Mouse (Mus musculus) hindbrain, embryonic 10.5 days (tissue): Measurements from ENCODE around the gene Romo1. TPM values are rescaled to one million over a fixed set of nuclear protein-coding genes. Genes with fewer than 3 reads are reported as not detected.
A peak's percentile ranks its signal among the peaks of the same experiment; 100 is the strongest.
"Not testable (repeated sequence)": the region's sequence is repeated elsewhere in the genome, so short reads cannot be mapped to it uniquely, and the experiment has no call there.

ENCODE experiments used
- DNase-seq: peaks from one replicate; pipeline ENCODE4 v3.0.0-alpha.2; 2017; ENCODE audit warnings: low spot score
- H3K27ac ChIP-seq: fragments of 300-500 bp; sonication (generic); 2 replicates; pipeline ENCODE4 v1.5.1; 2016; ENCODE audit warnings: mild to moderate bottlenecking, moderate library complexity
- H3K27me3 ChIP-seq: fragments of 300-500 bp; sonication (generic); 2 replicates; pipeline ENCODE4 v1.6.1; 2016; ENCODE audit warnings: mild to moderate bottlenecking; ENCODE audit not compliant: poor library complexity, insufficient read depth, severe bottlenecking
- H3K36me3 ChIP-seq: fragments of 300-500 bp; sonication (generic); 2 replicates; pipeline ENCODE4 v1.6.1; 2016; ENCODE audit warnings: mild to moderate bottlenecking, moderate library complexity
- H3K4me1 ChIP-seq: fragments of 300-500 bp; sonication (generic); replicated peaks from 2 replicates; pipeline ENCODE4 v1.6.1; 2016; ENCODE audit warnings: mild to moderate bottlenecking
- H3K4me3 ChIP-seq: fragments of 300-500 bp; sonication (generic); 2 replicates; pipeline ENCODE4 v1.5.1; 2016; ENCODE audit warnings: mild to moderate bottlenecking, moderate library complexity
- H3K9me3 ChIP-seq: fragments of 300-500 bp; sonication (generic); 2 replicates; pipeline ENCODE4 v1.6.1; 2016; ENCODE audit warnings: mild to moderate bottlenecking, moderate library complexity
- WGBS: fragments of 180-500 bp; shearing (Covaris S2); methylation state at CpG from one replicate; pipeline ENCODE4 v1.1.7; 2016; 5-methylcytosine and 5-hydroxymethylcytosine counted together
- polyA plus RNA-seq: library from polyadenylated mRNA; unstranded; fragments of >200 nt; fragmentation: Nextera tagmentation; extraction: Ambion mirVana; gene quantifications from 2 replicates; pipeline ENCODE4 v1.2.1, GENCODE M21; 2016

Romo1 gene
- polyA plus RNA-seq: 438 and 481 TPM in 2 replicates

GRCm38 (mm10) chr2:156143953-156144724 lies at the start of gene Romo1, which contains the start of gene Nfs1:
Gene Romo1, plus strand, starts transcription at chr2:156144039.
Gene Nfs1, minus strand, starts transcription at chr2:156144186.
- DNase-seq: peak; percentile 98
- H3K9me3 ChIP-seq: no peaks in the 10 kb centered on the region
- H3K4me1 ChIP-seq: peaks cover 19% of the 10 kb centered on the region
- H3K27me3 ChIP-seq: no peaks in the 10 kb centered on the region
- H3K4me3 ChIP-seq: peak within 1 kb of the TSS; percentile 78
- whole genome bisulfite sequencing: under 1% methylated on average over 70 of the region's 70 CpGs
- H3K27ac ChIP-seq: peak within 1 kb of the TSS; percentile 92
- H3K36me3 ChIP-seq: peaks cover 56% of the 10 kb centered on the region

- Histone ChIP-seq H3K27ac (peak overlapping the region; percentile 99), H3K4me3 (peak overlapping the region; percentile 90), H3K27me3 (no peaks in the 10 kb centered on the region), H3K9me3 (no peaks in the 10 kb centered on the region), H3K36me3 (peaks cover 38% of the 10 kb centered on the region), H3K4me1 (peaks cover 18% of the 10 kb centered on the region)
- WGBS: 1% methylated on average over 16 of the region's 16 CpGs
- peak; percentile 57 for DNase-seq
These were observed 33.0 kb upstream of the Romo1 start for GRCm38 (mm10) chr2:156110627-156111357.

GRCm38 (mm10) chr2:156111358-156112079 lies 32.3 kb upstream of the Romo1 start, which contains the start of the genes Cpne1 and Rbm12:
Gene Cpne1, minus strand, starts transcription at chr2:156111965.
Gene Rbm12, minus strand, starts transcription at chr2:156111978.
- peak; percentile 95 for DNase-seq
- H3K9me3 ChIP-seq: no peaks in the 10 kb centered on the region
- peak within 1 kb of the TSS; percentile 90 for H3K4me3 ChIP-seq
- WGBS: under 1% methylated on average over 74 of the region's 74 CpGs
- peaks cover 30% of the 10 kb centered on the region for H3K36me3 ChIP-seq
- no peaks in the 10 kb centered on the region for H3K27me3 ChIP-seq
- H3K4me1 ChIP-seq: peaks cover 15% of the 10 kb centered on the region
- peak within 1 kb of the TSS; percentile 99 for H3K27ac ChIP-seq

- H3K27ac ChIP-seq: peak overlapping the region; percentile 99
- 26% methylated on average over 5 of the region's 5 CpGs for WGBS
- H3K4me3 ChIP-seq: peak overlapping the region; percentile 90
- peaks cover 15% of the 10 kb centered on the region for H3K4me1 ChIP-seq
- not testable (repeated sequence) for DNase-seq, H3K27me3 ChIP-seq, H3K9me3 ChIP-seq
- peaks cover 25% of the 10 kb centered on the region for H3K36me3 ChIP-seq
These were observed 31.8 kb upstream of the Romo1 start for GRCm38 (mm10) chr2:156112080-156112423.

- Histone ChIP-seq H3K4me1 (no peaks in the 10 kb centered on the region), H3K4me3 (no peak overlapping the region), H3K27ac (no peak overlapping the region), H3K9me3 (no peaks in the 10 kb centered on the region), H3K36me3 (peaks cover 17% of the 10 kb centered on the region), H3K27me3 (no peaks in the 10 kb centered on the region)
- DNase-seq: no peak
These were observed 24.3 kb upstream of the Romo1 start for GRCm38 (mm10) chr2:156119566-156119965.

- no peak for DNase-seq
- Histone ChIP-seq H3K27ac (no peak overlapping the region), H3K9me3 (no peaks in the 10 kb centered on the region), H3K4me3 (no peak overlapping the region), H3K4me1 (no peaks in the 10 kb centered on the region), H3K36me3 (peaks cover 55% of the 10 kb centered on the region), H3K27me3 (no peaks in the 10 kb centered on the region)
- 94% methylated on average over 5 of the region's 5 CpGs for WGBS
These were observed 20.1 kb upstream of the Romo1 start for GRCm38 (mm10) chr2:156123731-156124130.

- no peaks in the 10 kb centered on the region for H3K9me3 ChIP-seq
- 96% methylated on average over 5 of the region's 5 CpGs for WGBS
- no peaks in the 10 kb centered on the region for H3K27me3 ChIP-seq
- DNase-seq: no peak
- H3K4me3 ChIP-seq: no peak within 1 kb of the TSS
- H3K27ac ChIP-seq: no peak within 1 kb of the TSS
- H3K36me3 ChIP-seq: peaks cover 76% of the 10 kb centered on the region
- H3K4me1 ChIP-seq: no peaks in the 10 kb centered on the region
These were observed 16.8 kb upstream of the Romo1 start, which contains the start of gene Gm28036 for GRCm38 (mm10) chr2:156126992-156127391. Gene Gm28036, minus strand, starts transcription at chr2:156127092.

GRCm38 (mm10) chr2:156134161-156134560 lies 9.7 kb upstream of the Romo1 start:
- 89% methylated on average over 5 of the region's 5 CpGs for WGBS
- no peak for DNase-seq
- Histone ChIP-seq H3K27me3 (no peaks in the 10 kb centered on the region), H3K27ac (no peak overlapping the region), H3K9me3 (no peaks in the 10 kb centered on the region), H3K4me1 (no peaks in the 10 kb centered on the region), H3K36me3 (peaks cover 50% of the 10 kb centered on the region), H3K4me3 (no peak overlapping the region)

- no peak for DNase-seq
- no peak overlapping the region for H3K27ac ChIP-seq
- H3K9me3 ChIP-seq: no peaks in the 10 kb centered on the region
- H3K36me3 ChIP-seq: peaks cover 53% of the 10 kb centered on the region
- no peak overlapping the region for H3K4me3 ChIP-seq
- WGBS: 89% methylated on average over 6 of the region's 6 CpGs
- no peaks in the 10 kb centered on the region for H3K27me3 ChIP-seq
- no peaks in the 10 kb centered on the region for H3K4me1 ChIP-seq
These were observed 8.1 kb upstream of the Romo1 start for GRCm38 (mm10) chr2:156135695-156136094.

GRCm38 (mm10) chr2:156142820-156143219 lies 1.0 kb upstream of the Romo1 start:
- H3K4me1 ChIP-seq: peaks cover 19% of the 10 kb centered on the region
- H3K36me3 ChIP-seq: peaks cover 49% of the 10 kb centered on the region
- 84% methylated on average over 2 of the region's 2 CpGs for WGBS
- peak overlapping the region; percentile 78 for H3K4me3 ChIP-seq
- DNase-seq: no peak
- no peaks in the 10 kb centered on the region for H3K27me3 ChIP-seq
- H3K9me3 ChIP-seq: no peaks in the 10 kb centered on the region
- H3K27ac ChIP-seq: no peak overlapping the region; the same call in 1 of the 2 replicates

GRCm38 (mm10) chr2:156143367-156143766 lies 472 bp upstream of the Romo1 start:
- peak overlapping the region; percentile 92 for H3K27ac ChIP-seq
- DNase-seq: no peak
- 2% methylated on average over 16 of the region's 16 CpGs for WGBS
- H3K9me3 ChIP-seq: no peaks in the 10 kb centered on the region
- H3K36me3 ChIP-seq: peaks cover 54% of the 10 kb centered on the region
- no peaks in the 10 kb centered on the region for H3K27me3 ChIP-seq
- peaks cover 19% of the 10 kb centered on the region for H3K4me1 ChIP-seq
- H3K4me3 ChIP-seq: peak overlapping the region; percentile 78

- Histone ChIP-seq H3K4me1 (peaks cover 19% of the 10 kb centered on the region), H3K4me3 (peak overlapping the region; percentile 78), H3K27ac (no peak overlapping the region), H3K36me3 (peaks cover 60% of the 10 kb centered on the region), H3K9me3 (no peaks in the 10 kb centered on the region), H3K27me3 (no peaks in the 10 kb centered on the region)
- peak; percentile 6 for DNase-seq
- 72% methylated on average over 11 of the region's 11 CpGs for WGBS
These were observed 1.8 kb downstream of the Romo1 start for GRCm38 (mm10) chr2:156145486-156146130.
